Mouse (Mus musculus): ENCODE data around the gene Chrnd. TPM values are rescaled to one million over a fixed set of nuclear protein-coding genes. Genes with fewer than 3 reads are reported as not detected.

Chrnd gene
- polyA plus RNA-seq (2016; fragmentation: Nextera tagmentation; extraction: Ambion mirVana), result 0.13 and 0.17 TPM in 2 replicates

- Histone ChIP-seq H3K27me3 (replicated peaks; ENCODE audit: low read depth, poor library complexity, severe bottlenecking) (peaks cover 40% of the 10 kb centered on the region), H3K9me3 (no peaks in the 10 kb centered on the region), H3K4me1 (peaks cover 26% of the 10 kb centered on the region), H3K36me3 (replicated peaks) (no peaks in the 10 kb centered on the region), H3K27ac (replicated peaks) (peak within 1 kb of the TSS; percentile 15; the same call in 1 of the 2 replicates), H3K4me3 (no peak within 1 kb of the TSS)
- WGBS, result 25% methylated on average over 4 of the region's 4 CpGs
- no peak for DNase-seq (ENCODE audit: low spot score)
These were observed at the start of gene Chrnd for GRCm38 (mm10) chr1:87190429-87190828. Chrnd (plus strand) TSS chr1:87190607.

- Histone ChIP-seq H3K27me3 (replicated peaks; ENCODE audit: low read depth, poor library complexity, severe bottlenecking) (no peaks in the 10 kb centered on the region; the same call in 1 of the 2 replicates), H3K4me1 (no peaks in the 10 kb centered on the region), H3K9me3 (no peaks in the 10 kb centered on the region), H3K4me3 (no peak overlapping the region), H3K36me3 (replicated peaks) (no peaks in the 10 kb centered on the region), H3K27ac (replicated peaks) (no peak overlapping the region)
- WGBS, result 77% methylated on average over 4 of the region's 4 CpGs
- no peak for DNase-seq (ENCODE audit: low spot score)
These were observed 48.9 kb upstream of the Chrnd start for GRCm38 (mm10) chr1:87141550-87141949.

GRCm38 (mm10) chr1:87142456-87142855 lies 48.0 kb upstream of the Chrnd start:
- 83% methylated on average over 9 of the region's 9 CpGs for WGBS
- H3K4me3 ChIP-seq, result no peak overlapping the region
- H3K4me1 ChIP-seq, result no peaks in the 10 kb centered on the region
- DNase-seq (ENCODE audit: low spot score), result no peak
- H3K27me3 ChIP-seq (replicated peaks; ENCODE audit: low read depth, poor library complexity, severe bottlenecking), result peaks cover under 1% of the 10 kb centered on the region; the same call in 1 of the 2 replicates
- no peaks in the 10 kb centered on the region for H3K36me3 ChIP-seq (replicated peaks)
- H3K9me3 ChIP-seq, result no peaks in the 10 kb centered on the region
- H3K27ac ChIP-seq (replicated peaks), result no peak overlapping the region

- WGBS, result 84% methylated on average over 10 of the region's 10 CpGs
- no peaks in the 10 kb centered on the region for H3K9me3 ChIP-seq
- H3K27me3 ChIP-seq (replicated peaks; ENCODE audit: low read depth, poor library complexity, severe bottlenecking), result peaks cover 7% of the 10 kb centered on the region; the same call in 1 of the 2 replicates
- H3K4me1 ChIP-seq, result no peaks in the 10 kb centered on the region
- H3K4me3 ChIP-seq, result no peak overlapping the region
- DNase-seq (ENCODE audit: low spot score), result no peak
- H3K36me3 ChIP-seq (replicated peaks), result no peaks in the 10 kb centered on the region
- no peak overlapping the region for H3K27ac ChIP-seq (replicated peaks)
These were observed 47.3 kb upstream of the Chrnd start for GRCm38 (mm10) chr1:87143141-87143540.

GRCm38 (mm10) chr1:87149422-87149821 lies 41.0 kb upstream of the Chrnd start:
- WGBS, result 23% methylated on average over 13 of the region's 13 CpGs
- DNase-seq (ENCODE audit: low spot score), result peak; percentile 52
- Histone ChIP-seq H3K36me3 (replicated peaks) (no peaks in the 10 kb centered on the region), H3K27me3 (replicated peaks; ENCODE audit: low read depth, poor library complexity, severe bottlenecking) (peaks cover 70% of the 10 kb centered on the region), H3K27ac (replicated peaks) (no peak overlapping the region), H3K4me3 (peak overlapping the region; percentile 21), H3K9me3 (no peaks in the 10 kb centered on the region), H3K4me1 (peaks cover 20% of the 10 kb centered on the region)

GRCm38 (mm10) chr1:87151286-87151685 lies 39.1 kb upstream of the Chrnd start:
- Histone ChIP-seq H3K4me3 (no peak overlapping the region), H3K4me1 (peaks cover 38% of the 10 kb centered on the region), H3K9me3 (no peaks in the 10 kb centered on the region), H3K36me3 (replicated peaks) (no peaks in the 10 kb centered on the region), H3K27me3 (replicated peaks; ENCODE audit: low read depth, poor library complexity, severe bottlenecking) (peaks cover 89% of the 10 kb centered on the region), H3K27ac (replicated peaks) (no peak overlapping the region)
- DNase-seq (ENCODE audit: low spot score), result no peak
- WGBS, result 85% methylated on average over 6 of the region's 6 CpGs

- Histone ChIP-seq H3K36me3 (replicated peaks) (no peaks in the 10 kb centered on the region), H3K9me3 (no peaks in the 10 kb centered on the region), H3K4me1 (peaks cover 40% of the 10 kb centered on the region), H3K4me3 (peak overlapping the region; percentile 57), H3K27me3 (replicated peaks; ENCODE audit: low read depth, poor library complexity, severe bottlenecking) (peaks cover 100% of the 10 kb centered on the region), H3K27ac (replicated peaks) (no peak overlapping the region)
- DNase-seq (ENCODE audit: low spot score), result peak; percentile 51
- under 1% methylated on average over 72 of the region's 72 CpGs for WGBS
These were observed 36.5 kb upstream of the Chrnd start for GRCm38 (mm10) chr1:87153776-87154500.

- Histone ChIP-seq H3K27me3 (replicated peaks; ENCODE audit: low read depth, poor library complexity, severe bottlenecking) (peaks cover 100% of the 10 kb centered on the region), H3K9me3 (no peaks in the 10 kb centered on the region), H3K27ac (replicated peaks) (no peak overlapping the region; the same call in 1 of the 2 replicates), H3K4me1 (peaks cover 34% of the 10 kb centered on the region), H3K36me3 (replicated peaks) (no peaks in the 10 kb centered on the region), H3K4me3 (peak overlapping the region; percentile 57)
- DNase-seq (ENCODE audit: low spot score), result peak; percentile 53
- WGBS, result 2% methylated on average over 58 of the region's 58 CpGs
These were observed 35.8 kb upstream of the Chrnd start for GRCm38 (mm10) chr1:87154501-87155120.

GRCm38 (mm10) chr1:87155531-87156198 lies 34.7 kb upstream of the Chrnd start:
- peak; percentile 71 for DNase-seq (ENCODE audit: low spot score)
- Histone ChIP-seq H3K36me3 (replicated peaks) (no peaks in the 10 kb centered on the region), H3K27me3 (replicated peaks; ENCODE audit: low read depth, poor library complexity, severe bottlenecking) (peaks cover 99% of the 10 kb centered on the region), H3K4me1 (peaks cover 33% of the 10 kb centered on the region), H3K27ac (replicated peaks) (no peak overlapping the region; the same call in 1 of the 2 replicates), H3K9me3 (no peaks in the 10 kb centered on the region), H3K4me3 (peak overlapping the region; percentile 57)
- WGBS, result under 1% methylated on average over 52 of the region's 56 CpGs

GRCm38 (mm10) chr1:87156199-87156587 lies 34.2 kb upstream of the Chrnd start, which contains the start of gene Ecel1:
Ecel1 (minus strand) TSS chr1:87156521.
- no peaks in the 10 kb centered on the region for H3K9me3 ChIP-seq
- peak within 1 kb of the TSS; percentile 57 for H3K4me3 ChIP-seq
- H3K27ac ChIP-seq (replicated peaks), result no peak within 1 kb of the TSS; the same call in 1 of the 2 replicates
- H3K27me3 ChIP-seq (replicated peaks; ENCODE audit: low read depth, poor library complexity, severe bottlenecking), result peaks cover 99% of the 10 kb centered on the region
- 2% methylated on average over 12 of the region's 12 CpGs for WGBS
- no peaks in the 10 kb centered on the region for H3K36me3 ChIP-seq (replicated peaks)
- peaks cover 33% of the 10 kb centered on the region for H3K4me1 ChIP-seq
- DNase-seq (ENCODE audit: low spot score), result peak; percentile 43

GRCm38 (mm10) chr1:87159396-87159795 lies 31.0 kb upstream of the Chrnd start:
- 90% methylated on average over 3 of the region's 3 CpGs for WGBS
- Histone ChIP-seq H3K9me3 (no peaks in the 10 kb centered on the region), H3K27ac (replicated peaks) (no peak overlapping the region), H3K4me3 (no peak overlapping the region), H3K4me1 (peaks cover 32% of the 10 kb centered on the region), H3K27me3 (replicated peaks; ENCODE audit: low read depth, poor library complexity, severe bottlenecking) (peaks cover 98% of the 10 kb centered on the region), H3K36me3 (replicated peaks) (no peaks in the 10 kb centered on the region)
- DNase-seq (ENCODE audit: low spot score), result no peak

- Histone ChIP-seq H3K4me3 (no peak overlapping the region), H3K36me3 (replicated peaks) (no peaks in the 10 kb centered on the region), H3K27ac (replicated peaks) (no peak overlapping the region), H3K9me3 (no peaks in the 10 kb centered on the region), H3K4me1 (peaks cover 23% of the 10 kb centered on the region), H3K27me3 (replicated peaks; ENCODE audit: low read depth, poor library complexity, severe bottlenecking) (peaks cover 98% of the 10 kb centered on the region)
- no peak for DNase-seq (ENCODE audit: low spot score)
- WGBS, result 40% methylated on average over 11 of the region's 11 CpGs
These were observed 26.1 kb upstream of the Chrnd start for GRCm38 (mm10) chr1:87164164-87164795.

Measured in embryonic facial prominence, embryonic 10.5 days (tissue).